Mouse (Mus musculus): ENCODE measurements around the gene Phxr2.

Gene Phxr2

GRCm38 (mm10) chr10:99095114-99095513 lies 31.0 kb downstream of the Phxr2 start:
- no peak for DNase-seq (ENCODE audit: low spot score)

GRCm38 (mm10) chr10:99093364-99093763 lies 32.8 kb downstream of the Phxr2 start:
- DNase-seq (ENCODE audit: low spot score), result no peak

GRCm38 (mm10) chr10:99089906-99090305 lies 36.2 kb downstream of the Phxr2 start:
- no peak for DNase-seq (ENCODE audit: low spot score)

- DNase-seq (ENCODE audit: low spot score), result no peak
Observed at GRCm38 (mm10) chr10:99086029-99086428, 40.1 kb downstream of the Phxr2 start.

- no peak for DNase-seq (ENCODE audit: low spot score)
Observed at GRCm38 (mm10) chr10:99085240-99085587, 40.9 kb downstream of the Phxr2 start.

GRCm38 (mm10) chr10:99084397-99085239 lies 41.5 kb downstream of the Phxr2 start:
- peak; percentile 55 for DNase-seq (ENCODE audit: low spot score)

GRCm38 (mm10) chr10:99083431-99084003 lies 42.6 kb downstream of the Phxr2 start:
- DNase-seq (ENCODE audit: low spot score), result peak; percentile 19

- DNase-seq (ENCODE audit: low spot score), result no peak
Observed at GRCm38 (mm10) chr10:99081569-99081990, 44.5 kb downstream of the Phxr2 start.

- DNase-seq (ENCODE audit: low spot score), result no peak
Observed at GRCm38 (mm10) chr10:99078621-99079020, 47.5 kb downstream of the Phxr2 start.

GRCm38 (mm10) chr10:99076113-99076895 lies 49.8 kb downstream of the Phxr2 start:
- no peak for DNase-seq (ENCODE audit: low spot score)

Data from ovary, adult 18-20 months (tissue).